Mouse (Mus musculus): ENCODE data around the gene Lgi1.
A peak's percentile ranks its signal among the peaks of the same experiment; 100 is the strongest.

Gene Lgi1

DNA sequence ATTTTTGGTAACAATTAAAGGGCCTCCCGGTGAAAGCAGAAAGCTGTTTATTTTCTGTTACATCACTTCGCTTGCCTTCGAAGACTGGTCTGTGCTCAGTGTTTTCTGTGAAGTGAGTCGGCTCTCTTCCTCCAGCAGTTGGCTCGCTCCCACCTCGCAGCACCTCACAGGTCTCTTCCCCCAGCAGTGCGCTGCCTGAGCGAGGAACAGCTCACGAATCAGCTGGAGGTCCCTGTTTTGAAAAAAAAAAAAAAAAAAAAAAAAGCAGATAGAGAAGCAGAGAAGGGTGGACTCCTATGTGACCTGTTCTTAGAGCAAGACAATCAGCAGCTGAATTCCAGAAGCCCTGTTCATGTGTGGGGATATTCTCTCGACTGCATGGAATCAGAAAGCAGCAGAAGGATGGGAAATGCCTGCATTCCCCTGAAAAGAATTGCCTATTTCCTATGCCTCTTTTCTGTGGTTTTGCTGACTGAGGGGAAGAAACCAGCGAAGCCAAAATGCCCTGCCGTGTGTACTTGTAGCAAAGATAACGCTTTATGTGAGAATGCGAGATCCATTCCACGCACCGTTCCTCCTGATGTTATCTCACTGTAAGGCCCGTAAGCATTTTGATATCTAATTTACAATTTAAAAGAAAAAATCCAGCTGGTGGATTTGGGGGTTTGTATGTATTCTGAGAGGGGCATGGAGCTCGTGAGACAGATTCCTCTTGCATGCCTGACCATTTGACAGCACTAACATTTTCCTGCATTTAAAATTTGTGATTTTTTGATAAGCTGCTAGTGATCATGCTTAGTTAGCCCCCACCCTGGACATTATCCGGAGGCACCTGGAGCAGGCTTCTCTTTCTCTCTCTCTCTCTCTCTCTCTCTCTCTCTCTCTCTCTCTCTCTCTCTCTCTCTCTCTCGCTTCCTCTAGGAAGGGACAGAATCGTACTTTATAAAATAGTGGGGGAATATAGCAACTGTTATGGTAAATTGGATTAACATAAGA lies at the start of gene Lgi1:
Lgi1 (plus strand) TSS at position 32 of the 996 bp plus-strand sequence.
- no peak for DNase-seq (ENCODE audit: low spot score in 2 of 2)

DNA sequence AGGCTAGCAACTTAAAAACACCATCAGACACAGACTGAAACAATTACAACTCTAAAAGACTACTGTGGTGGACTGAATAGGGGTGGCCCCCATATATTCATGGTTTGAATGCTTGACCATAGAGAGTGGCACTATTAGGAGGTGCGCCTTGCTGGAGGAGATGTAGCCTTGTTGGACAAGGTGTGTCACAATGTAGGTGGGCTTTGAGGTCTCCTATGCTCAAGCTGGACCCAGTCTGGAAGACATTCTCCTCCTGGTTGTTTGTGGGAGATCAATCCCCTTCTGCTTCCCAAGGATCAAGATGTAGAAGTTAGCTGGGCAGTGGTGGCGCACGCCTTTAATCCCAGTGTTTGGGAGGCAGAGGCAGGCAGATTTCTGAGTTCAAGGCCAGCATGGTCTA lies 46.6 kb upstream of the Lgi1 start:
- DNase-seq (ENCODE audit: low spot score in 2 of 2): no peak

DNA sequence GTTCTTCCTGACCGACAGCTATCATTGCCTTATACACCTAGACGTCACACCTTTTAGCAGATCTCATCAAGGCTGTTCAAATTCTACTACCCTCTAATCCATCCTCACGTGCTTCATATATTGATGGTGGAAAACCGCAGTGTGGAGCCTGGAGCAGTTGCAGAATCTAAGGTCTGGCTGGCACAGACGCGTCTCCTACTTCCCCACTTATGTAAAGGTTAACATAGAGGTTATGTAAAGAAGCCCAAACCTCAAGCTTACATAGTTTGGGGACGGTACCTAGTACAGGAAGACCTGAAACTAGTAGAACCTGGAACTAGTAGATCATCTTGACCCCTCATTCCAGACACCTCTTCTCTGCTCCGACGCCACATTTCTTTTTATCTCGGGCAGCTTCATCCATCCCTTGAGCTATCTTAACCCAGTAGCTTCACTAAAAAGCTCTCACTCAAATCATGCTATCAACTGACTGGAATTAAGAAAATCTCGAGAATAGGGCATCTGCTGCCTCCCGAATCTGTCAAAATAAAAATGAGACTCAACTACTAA lies 40.9 kb upstream of the Lgi1 start:
- DNase-seq (ENCODE audit: low spot score in 2 of 2): peak in 1 of 2 experiments; percentile 6

DNA sequence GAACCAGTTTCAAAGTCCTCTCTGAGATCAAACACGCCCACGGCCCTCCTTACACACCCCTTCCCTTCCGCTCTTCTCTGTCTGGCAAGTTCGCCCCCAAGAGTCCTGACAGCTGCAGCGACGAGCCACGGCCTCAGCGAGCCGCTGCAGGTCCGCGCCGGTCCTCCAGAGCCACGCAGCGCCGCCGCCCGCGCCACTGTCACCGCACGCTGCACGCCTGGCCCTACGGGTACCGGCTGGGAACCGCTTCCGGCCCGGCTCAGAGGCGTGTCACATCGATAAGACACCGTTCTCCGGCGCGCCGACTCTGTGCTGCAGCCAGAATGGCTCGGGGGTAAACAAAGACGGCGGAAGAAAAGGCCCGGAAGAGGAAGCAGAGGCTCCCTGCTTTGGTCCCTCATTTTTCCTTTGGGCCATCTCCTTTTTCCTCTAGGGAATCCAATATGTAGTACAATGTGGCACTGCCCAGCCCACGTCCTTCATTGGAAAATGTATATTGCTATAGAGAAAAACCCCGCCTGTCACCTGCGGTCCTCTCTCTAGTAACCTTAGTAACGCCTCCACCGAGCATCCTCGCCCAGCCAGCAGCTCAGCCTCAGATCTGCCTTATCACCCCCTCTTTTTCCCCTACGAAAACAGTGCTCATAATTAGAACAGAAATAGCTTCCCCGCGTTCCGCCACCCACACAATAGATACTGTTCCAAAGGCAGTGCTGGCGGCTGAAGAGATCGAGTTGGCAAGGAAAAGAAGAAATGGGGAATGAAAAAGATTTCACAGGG lies 40.2 kb upstream of the Lgi1 start, which contains the start of gene Fra10ac1:
Fra10ac1 (minus strand) TSS at position 252 of the 780 bp plus-strand sequence.
- peak; percentile 83 to 86 for DNase-seq (ENCODE audit: low spot score in 2 of 2)

DNA sequence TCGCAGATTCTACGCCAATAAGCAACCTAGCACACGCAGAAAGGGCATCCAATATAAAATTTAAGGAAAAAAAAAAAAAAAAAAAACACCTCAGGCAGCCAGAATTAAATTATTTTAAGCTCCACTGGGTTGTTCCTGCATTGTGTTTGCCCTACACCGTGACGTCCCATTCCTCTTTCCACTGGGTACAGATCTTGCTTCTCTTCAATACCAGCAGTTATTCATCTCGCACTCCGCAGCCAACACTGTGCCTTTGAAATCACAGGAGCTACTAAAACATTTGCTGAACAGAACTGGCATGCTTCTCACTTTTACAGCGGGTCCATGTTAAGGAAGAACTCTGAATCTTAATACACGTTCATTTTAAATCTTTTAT lies 39.7 kb upstream of the Lgi1 start:
- DNase-seq (ENCODE audit: low spot score in 2 of 2): no peak

DNA sequence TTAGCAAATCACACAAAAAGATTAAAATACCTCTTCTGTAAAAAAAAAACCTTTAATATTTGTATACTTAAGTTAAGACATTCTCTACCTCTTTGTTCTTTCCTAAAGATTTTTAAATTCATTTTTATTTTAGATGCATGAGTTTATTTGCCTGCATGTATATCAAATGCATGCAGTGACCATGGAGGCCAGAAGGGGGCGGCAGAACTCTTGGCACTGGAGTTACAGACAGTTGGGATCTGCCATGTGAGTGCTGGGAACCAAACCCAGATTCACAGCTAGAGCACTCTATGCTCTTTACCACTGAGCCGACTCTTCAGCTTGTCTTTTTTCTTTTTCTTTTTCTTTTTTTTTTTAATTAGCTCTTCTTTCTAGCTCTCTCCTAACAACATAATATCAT lies 35.6 kb upstream of the Lgi1 start:
- no peak for DNase-seq (ENCODE audit: low spot score in 2 of 2)

DNA sequence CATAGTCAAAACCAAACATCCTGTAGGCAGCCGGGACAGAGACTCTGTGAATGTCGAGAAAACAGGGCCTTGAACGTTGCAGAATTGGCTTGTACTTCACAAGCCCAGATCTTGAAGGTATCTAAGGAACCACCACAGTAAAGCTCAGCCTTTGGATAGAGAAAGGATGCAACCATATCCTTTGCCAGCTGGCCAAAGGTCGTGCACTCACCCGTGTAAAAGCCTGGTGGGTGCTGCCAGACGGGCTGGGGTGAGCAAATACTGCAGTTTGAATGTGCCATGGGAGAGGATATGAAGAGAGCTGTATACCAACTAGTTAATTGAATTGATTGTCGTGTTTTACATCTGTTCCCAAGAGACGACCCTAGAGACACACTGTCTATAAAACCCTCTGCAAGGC lies 32.2 kb upstream of the Lgi1 start:
- DNase-seq (ENCODE audit: low spot score in 2 of 2): no peak

DNA sequence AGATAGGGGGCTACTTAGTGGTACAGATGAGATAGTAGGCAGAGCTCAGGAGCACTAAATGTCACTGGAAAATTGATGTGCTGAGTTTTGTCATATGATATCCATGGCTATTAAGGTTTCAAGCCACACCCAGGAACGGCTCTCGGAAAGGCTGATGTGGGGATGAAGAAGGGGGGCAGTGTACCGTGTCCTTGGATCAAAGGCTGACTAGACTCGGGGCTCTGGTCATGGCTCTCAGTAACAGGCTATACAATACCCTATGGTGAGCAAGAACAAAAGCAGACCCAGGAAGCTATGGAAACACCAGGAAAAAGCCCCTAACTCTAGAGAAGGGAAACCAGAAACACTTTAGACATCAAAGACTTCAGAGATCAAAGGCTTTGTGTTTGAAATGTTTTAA lies 31.8 kb upstream of the Lgi1 start:
- DNase-seq (ENCODE audit: low spot score in 2 of 2): no peak

DNA sequence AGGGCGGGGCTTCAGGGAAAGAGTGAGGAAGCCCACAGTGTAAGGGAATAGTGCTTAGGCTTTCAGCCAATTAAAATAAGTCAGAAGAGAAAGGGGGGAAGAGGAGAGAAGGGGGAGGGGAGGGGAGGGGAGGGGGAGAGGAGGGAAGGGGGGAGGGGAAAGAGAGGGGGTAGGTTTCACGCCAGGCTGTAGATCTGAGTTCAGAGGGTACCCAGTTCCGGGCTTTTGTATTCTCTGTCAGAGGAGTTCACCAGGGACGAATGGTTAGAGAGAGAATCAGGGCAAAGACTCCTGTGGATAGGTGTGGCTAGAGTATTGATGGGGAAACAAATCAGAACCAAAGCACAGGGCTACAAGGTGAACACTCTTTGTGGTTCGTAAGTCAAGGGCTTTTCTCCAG lies 27.8 kb upstream of the Lgi1 start:
- no peak for DNase-seq (ENCODE audit: low spot score in 2 of 2)

DNA sequence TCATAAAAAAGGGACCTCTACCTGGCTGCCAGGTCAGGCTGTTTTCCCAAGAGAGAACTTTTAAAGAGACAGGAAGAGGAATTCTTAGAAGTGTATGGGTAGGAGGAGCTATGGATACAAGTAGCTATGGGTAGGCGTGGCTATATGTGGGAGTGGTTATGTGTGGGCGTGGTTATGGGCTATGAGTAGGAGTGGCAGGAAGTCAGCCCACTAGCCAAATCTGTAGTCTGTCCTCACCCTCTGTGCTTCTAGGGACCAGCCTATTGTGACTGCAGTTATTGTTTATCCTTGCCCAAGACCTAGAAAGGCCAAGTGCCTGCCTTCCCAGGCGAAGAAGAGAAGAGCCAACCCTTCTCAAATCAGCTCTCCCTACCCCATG lies 26.5 kb upstream of the Lgi1 start:
- DNase-seq (ENCODE audit: low spot score in 2 of 2): no peak

DNA sequence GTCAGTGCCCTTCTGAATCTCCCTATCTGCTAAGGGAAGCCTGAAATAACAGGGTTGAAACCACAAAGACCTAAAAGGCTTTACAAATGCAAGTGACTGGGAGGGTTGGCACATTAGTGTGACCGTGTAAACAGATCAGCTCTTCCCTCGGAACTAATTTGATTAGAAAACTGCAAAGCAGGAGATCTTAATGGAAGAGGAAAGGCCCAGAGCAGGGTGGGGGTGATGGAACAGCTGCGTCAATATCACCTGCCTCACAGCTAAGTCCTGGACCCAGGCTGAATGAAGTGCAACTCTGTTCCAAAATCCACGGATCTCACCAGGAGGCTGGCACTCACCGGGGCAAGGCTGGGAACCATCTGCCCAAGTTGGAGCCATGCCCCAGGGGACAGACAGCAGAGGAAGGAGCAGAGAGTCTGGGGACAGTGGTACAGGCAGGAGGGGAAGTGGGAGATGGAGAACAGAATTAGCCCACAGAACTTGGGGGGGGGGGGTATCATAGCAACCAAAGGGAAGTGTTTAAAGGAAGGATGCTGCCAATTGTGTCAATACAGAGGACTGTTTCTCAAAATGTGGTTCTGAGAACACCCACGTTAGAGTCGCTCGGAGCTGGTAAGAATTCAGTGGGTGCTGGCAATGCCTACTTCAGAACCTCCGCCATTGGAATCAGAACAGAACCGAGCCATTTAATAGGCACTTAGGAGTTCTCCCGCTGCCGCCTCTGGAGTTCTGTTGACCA lies 26.0 kb upstream of the Lgi1 start:
- DNase-seq (ENCODE audit: low spot score in 2 of 2): no peak

DNA sequence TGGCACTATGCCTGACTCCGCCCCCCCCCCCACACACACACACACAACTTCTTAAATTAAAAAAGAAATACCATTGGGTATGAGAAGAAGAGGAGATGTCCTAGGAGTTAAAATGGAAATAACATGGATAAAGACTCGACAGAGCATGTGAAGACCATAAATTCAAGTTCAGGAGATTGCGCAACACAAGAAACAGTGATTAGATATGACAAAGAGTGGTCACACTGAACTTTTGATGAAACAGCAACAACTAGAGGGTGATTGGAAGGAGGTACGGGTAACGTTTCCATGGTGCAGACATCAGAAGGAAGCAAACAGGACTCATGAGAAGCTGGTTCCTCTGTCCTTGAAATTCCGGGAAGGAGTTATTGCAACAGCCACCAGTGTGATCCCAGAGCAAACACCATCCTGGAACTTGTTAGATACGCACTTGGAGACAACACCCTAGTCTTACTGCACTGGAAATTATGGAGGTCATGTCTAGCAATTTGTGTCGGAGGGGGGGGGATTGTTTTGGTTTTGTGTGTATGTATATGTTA lies 22.0 kb upstream of the Lgi1 start:
- no peak for DNase-seq (ENCODE audit: low spot score in 2 of 2)

DNA sequence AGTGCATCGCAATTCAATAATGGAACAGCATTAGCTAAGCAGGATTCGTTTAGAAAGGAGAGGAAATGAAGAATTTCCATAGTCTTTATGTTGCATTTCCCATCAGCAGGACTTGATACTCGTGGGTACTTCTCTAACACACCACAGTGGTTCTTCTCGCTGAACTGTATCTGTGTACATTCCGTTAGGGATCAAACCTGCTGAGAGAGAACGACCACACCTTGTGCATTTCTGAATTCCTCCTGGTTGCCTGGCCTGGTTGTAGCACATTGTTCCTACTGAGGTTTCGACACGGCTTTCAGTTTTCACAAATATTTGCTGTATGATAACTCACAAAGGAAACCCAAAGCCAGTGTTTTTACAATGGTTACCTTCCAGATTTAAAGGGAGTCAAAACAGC lies 19.6 kb upstream of the Lgi1 start:
- DNase-seq (ENCODE audit: low spot score in 2 of 2): no peak

DNA sequence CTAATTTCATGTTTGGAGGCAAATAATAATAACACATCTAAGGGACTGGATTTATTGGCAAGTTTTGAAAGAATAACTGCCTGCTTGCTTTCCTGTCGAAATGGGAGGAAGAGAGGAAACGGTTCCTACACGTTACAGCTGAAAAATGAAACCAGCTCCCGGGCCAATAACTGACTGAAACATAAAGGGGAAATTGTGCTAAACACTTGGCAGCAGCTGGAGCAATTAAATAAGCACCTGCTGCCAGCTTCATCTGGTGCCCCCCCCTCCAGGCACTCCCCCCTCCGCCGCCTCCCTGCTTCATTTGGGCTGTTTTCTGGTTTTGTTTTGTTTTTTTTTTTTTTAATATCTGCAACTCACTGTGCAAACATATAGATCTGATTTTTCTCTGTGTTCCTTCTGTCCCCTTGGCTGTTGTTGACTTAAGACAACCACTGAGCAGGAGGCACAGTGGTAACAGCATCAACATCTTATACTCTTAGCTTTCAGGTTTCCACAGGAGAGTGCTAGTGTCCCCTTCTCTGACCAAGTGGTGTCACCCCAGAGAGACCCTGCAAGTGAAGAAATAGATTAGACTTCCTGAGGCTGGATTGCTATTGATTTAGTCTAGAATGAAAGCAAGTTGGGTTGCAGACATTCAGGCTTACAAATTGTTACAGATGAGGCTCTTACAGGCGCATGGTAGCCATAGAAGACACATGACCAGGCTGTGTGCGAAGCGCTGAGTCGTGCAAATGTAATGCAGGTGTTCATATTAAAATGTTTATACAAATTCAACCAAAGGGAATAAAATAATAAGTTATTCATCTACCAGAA lies 18.8 kb upstream of the Lgi1 start:
- no peak for DNase-seq (ENCODE audit: low spot score in 2 of 2)

DNA sequence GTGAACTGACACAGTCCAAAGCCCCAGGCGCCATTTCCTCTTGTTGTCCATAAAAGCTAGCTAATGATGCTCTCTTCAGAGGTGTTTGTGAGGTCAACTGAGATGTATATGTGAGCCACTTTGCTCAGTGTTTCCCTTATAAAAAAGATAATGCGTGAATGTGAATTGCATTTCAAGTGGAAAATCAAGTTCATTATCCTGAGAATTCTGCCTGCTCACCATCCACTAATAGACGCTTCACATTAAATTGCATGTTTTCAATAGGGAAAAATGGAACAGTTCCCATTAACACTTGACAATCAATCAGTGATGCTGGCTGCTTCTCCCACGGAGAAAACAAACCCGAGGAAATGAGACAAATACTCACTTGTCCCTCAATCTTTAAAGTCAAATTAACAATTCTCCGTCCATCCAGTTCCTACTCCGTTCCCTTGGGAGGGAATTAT lies 18.1 kb upstream of the Lgi1 start:
- no peak for DNase-seq (ENCODE audit: low spot score in 2 of 2)

DNA sequence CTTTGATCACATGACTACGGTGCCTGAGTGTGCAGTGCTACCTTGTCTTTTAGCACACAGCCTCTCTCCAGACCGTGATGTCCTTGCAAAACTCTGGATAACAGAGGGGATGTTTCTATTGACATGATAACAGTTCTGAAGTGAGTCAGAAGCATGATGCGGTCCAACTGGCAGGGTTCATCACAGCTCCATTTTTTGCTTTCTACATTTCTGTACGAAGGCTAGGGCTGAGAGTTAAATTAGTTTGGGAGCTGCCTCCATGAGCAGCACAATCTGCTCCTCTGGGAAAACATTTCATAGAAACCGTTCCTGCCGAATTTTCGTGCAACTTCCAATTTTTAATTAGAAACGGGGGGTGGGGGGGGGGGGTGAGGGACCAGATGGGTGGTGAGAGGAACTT lies 14.7 kb upstream of the Lgi1 start:
- no peak for DNase-seq (ENCODE audit: low spot score in 2 of 2)

DNA sequence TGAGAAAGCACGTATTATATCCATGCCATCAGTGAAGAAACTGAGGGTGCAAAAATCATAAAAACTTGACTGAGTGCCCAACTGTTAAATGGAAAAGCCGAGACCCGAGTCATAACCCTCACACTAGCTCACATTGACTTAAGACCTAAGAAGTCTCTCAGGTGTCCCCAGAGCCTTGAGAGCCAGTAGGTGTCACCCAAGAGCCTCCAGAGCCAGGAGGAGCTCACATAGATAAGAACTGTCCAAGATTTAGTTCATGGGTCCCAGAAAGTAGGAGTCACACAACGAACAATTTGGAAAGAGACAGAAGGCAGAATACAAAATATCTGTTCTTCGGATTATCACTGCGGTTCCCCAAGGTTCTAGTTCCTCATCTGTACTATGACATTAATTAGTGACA lies 10.5 kb upstream of the Lgi1 start:
- no peak for DNase-seq (ENCODE audit: low spot score in 2 of 2)

DNA sequence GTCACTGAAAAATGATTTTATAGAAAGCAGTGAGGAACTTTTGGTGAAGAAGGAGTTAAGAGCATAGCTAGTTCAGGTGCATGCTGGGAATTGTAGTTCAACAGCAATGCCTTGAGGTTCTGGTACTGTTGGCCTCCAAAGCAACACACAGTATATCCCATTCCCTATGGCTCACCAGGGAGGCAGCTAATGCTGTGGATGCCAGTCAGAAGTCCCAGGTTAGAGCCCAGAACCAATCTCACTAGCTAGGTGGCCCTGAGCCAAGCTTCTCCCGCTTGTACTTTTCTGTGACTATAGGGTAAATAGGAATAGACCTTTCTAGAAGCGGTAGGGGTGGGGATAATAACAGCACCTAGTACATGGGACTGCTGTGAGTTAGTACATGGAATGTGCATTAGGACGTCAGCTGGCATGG lies 5.7 kb upstream of the Lgi1 start:
- DNase-seq (ENCODE audit: low spot score in 2 of 2): no peak

DNA sequence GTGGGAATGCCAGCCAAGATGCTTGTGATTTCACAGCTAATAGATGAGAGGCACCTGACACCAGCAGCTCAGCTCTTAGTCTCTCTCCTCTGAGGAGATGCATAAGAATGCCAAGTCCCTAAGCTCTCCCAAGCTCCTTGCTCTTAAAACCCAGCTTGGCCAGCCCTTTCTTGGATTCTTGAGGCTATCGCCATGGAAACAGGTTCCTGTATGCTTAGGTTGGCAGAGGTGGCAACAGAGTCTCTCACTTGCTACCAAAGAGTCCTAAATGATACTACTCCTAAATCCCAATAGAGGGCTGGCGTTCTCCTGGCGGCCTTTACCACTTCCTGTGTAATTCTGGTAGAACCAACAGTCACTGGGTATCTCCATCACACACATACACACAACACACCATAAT lies 4.9 kb upstream of the Lgi1 start:
- no peak for DNase-seq (ENCODE audit: low spot score in 2 of 2)

DNA sequence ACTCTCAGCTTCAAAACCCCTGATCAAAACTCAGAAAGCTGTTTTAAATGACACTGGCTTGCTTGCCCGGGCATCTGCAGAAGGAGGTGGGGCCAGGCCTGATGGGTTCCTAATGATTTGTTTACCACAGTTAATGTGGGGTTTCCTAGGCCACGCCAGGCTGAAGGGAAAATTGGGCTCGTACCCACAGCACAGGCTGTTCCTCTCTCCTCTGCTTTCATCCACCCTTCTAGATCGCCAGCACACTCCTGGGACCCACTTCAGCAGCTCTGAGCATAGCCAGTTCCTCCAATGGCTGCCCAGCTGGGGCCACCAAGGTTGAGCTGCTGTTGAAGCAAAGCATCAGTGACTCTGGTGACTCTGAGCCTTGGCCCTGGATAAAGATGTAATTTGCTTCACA lies 4.0 kb upstream of the Lgi1 start:
- DNase-seq (ENCODE audit: low spot score in 2 of 2): no peak

DNA sequence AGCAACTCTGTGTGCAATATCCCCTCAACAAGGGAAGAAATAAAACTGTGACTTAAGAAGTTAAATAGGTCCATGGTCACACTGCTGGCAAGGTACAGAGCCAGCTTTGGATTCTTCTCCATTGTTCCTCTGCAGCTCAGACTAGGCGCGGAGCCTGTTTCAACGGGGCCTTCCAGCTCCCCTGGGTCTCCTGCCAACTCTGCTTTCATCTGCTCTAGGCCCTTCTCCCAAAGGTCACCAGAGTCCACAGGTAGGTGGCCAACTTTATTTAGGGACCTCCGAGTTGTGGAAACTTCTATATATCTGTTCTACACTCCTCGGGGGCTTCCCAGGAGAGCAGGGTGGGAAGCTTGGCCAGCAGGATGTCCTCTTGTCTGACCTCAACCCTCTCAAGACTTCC lies 3.0 kb upstream of the Lgi1 start:
- DNase-seq (ENCODE audit: low spot score in 2 of 2): peak; percentile 31 to 48

All from heart, adult 9 months (tissue).